Mouse (Mus musculus): ENCODE measurements around the gene Iqca. TPM values are rescaled to one million over a fixed set of nuclear protein-coding genes. Genes with fewer than 3 reads are reported as not detected.
A peak's percentile ranks its signal among the peaks of the same experiment; 100 is the strongest.

The Iqca gene
- polyA plus RNA-seq, 1 experiment from 2014 or later = 0.16 TPM

DNA sequence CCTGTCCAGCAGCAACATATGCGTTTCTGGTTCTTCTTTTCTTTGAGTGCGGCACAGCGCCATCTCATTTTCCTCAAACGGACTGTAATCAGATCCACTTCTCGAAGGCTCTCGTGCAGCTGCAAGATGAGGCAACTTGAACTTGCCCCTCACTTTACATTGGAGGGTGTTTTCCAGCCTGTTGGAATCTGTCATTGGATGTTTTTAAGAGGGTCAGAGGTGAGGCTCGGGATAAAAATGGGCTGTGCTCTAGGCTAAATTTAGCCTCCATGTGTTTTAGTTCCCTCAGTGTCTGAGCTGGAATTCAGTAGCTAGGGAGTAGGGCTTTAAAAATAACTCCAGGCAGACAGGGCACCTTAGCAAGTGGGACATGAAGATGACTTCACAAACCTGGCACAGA is 155.1 kb downstream of the Iqca start:
- 24% methylated on average over 7 of the region's 7 CpGs for WGBS
- Histone ChIP-seq H3K4me1 (ENCODE audit: control insufficient read depth, insufficient read depth, low read length) (peaks cover 36% of the 10 kb centered on the region), H3K36me3 (ENCODE audit: control insufficient read depth, insufficient read depth) (no peaks in the 10 kb centered on the region), H3K4me2 (ENCODE audit: low read depth, low read length) (peak overlapping the region; percentile 48), H3K9ac (ENCODE audit: low read length) (peak overlapping the region; percentile 26; the same call in 1 of the 2 replicates), H3K9me3 (replicated peaks; ENCODE audit: control insufficient read depth, low read length) (no peaks in the 10 kb centered on the region), H3K4me3 (ENCODE audit: low read length) (no peak overlapping the region), H3K27ac (ENCODE audit: low read length) (peak overlapping the region; percentile 94), H3K27me3 (ENCODE audit: control insufficient read depth, insufficient read depth, low read length) (peaks cover 12% of the 10 kb centered on the region)
- ATAC-seq (replicated peaks; ENCODE audit: extremely low read depth, insufficient read depth, low FRiP score) = peak; percentile 85

DNA sequence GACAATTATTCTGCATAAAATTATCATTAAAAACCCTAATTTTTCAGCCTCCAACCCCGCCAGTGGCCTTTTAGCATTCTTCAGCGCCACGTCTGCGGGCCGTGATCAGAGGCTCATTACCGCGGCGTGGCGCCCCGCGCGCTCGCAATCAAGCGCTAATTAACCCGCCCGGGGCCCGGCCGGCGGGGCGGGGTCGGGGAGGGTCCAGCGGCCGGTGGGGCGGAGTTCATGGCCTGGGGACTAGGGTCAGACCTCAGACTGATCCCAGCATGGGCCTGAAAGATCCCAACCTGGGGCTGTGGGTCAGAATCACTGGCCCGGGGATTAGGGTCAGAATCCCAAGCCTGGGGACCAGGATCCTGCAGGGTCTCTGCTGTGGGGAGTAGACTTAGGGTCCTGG is 160.9 kb downstream of the Iqca start:
- H3K36me3 ChIP-seq (ENCODE audit: control insufficient read depth, insufficient read depth) = no peaks in the 10 kb centered on the region
- H3K4me3 ChIP-seq (ENCODE audit: low read length) = peak overlapping the region; percentile 40
- H3K27me3 ChIP-seq (ENCODE audit: control insufficient read depth, insufficient read depth, low read length) = peaks cover 26% of the 10 kb centered on the region
- H3K9ac ChIP-seq (ENCODE audit: low read length) = peak overlapping the region; percentile 61
- H3K4me2 ChIP-seq (ENCODE audit: low read depth, low read length) = peak overlapping the region; percentile 67
- ATAC-seq (replicated peaks; ENCODE audit: extremely low read depth, insufficient read depth, low FRiP score) = no peak
- no peak overlapping the region for H3K27ac ChIP-seq (ENCODE audit: low read length)
- WGBS = 4% methylated on average over 25 of the region's 25 CpGs
- H3K4me1 ChIP-seq (ENCODE audit: control insufficient read depth, insufficient read depth, low read length) = peaks cover 6% of the 10 kb centered on the region; the same call in 1 of the 2 replicates
- H3K9me3 ChIP-seq (replicated peaks; ENCODE audit: control insufficient read depth, low read length) = no peaks in the 10 kb centered on the region

Other genes starting within 250 kb of the Iqca start
- gene Gbx2, start 222.2 kb downstream of the Iqca start, polyA plus RNA-seq (2015; fragmentation: Nextera tagmentation; extraction: Ambion mirVana) = not detected in 2 replicates
- gene Asb18, start 138.7 kb downstream of the Iqca start, polyA plus RNA-seq (2015; fragmentation: Nextera tagmentation; extraction: Ambion mirVana) = 0.79 and 1.1 TPM in 2 replicates
- gene Ackr3, start 50.6 kb upstream of the Iqca start, polyA plus RNA-seq (2015; fragmentation: Nextera tagmentation; extraction: Ambion mirVana) = 23.8 and 27.0 TPM in 2 replicates

Data from heart, embryonic 16.5 days (tissue).